Mouse (Mus musculus) thymus, postnatal 36 days (tissue): ENCODE measurements around the gene Eif6.
"Not testable (repeated sequence)": the region's sequence is repeated elsewhere in the genome, so short reads cannot be mapped to it uniquely, and the experiment has no call there.

Source experiments
- DNase-seq, 2 experiments: peaks; one replicate each; pipeline ENCODE4 v3.0.0; 2022; ENCODE audit warnings: mixed read lengths in 2 of 2

Eif6 gene

GRCm38 (mm10) chr2:155826630-155827424 is at the start of gene Eif6:
Eif6 (minus strand) TSS chr2:155826925.
- peak; percentile 81 to 87 for DNase-seq

DNA sequence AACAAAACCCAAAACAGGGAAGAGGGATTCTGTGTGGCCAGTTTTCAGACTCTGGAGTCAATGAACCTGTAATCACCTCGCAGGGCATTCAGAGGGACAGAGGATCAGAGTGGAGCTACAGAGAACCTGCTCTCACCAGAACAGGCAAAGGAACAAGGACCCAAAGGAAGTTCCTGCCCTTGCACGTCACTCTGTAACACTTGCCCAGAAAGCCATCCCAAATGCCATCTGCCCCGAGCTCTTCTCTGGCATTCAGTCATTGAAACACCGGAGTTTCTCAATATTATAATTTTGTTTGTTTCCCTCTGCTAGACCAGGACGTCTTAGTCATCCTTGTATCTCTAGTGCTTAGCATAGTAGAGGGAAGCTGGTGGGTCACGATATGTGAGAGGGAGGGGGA is 46.9 kb upstream of the Eif6 start:
- no peak for DNase-seq

GRCm38 (mm10) chr2:155872930-155873507 is 46.3 kb upstream of the Eif6 start:
- DNase-seq, result no peak

DNA sequence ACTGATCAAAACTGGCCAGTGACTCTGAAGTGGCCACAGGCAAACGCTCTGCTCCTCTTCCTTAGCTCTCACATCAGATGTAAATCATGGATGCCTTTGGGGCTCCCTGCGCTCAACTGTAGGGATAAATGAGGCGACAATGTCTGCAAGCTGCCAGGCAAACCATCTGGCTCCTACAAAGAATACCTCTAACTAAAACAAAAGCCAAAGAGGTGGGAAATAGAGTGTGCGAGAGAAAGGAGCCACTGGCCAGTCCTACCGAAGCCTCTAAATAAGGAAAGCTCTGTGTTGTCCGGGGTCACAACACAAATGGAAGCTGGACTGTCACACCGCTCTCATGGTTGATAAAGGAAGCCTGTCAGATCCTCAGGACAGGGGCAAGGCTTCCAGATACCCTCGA is 45.8 kb upstream of the Eif6 start:
- DNase-seq, result no peak

- DNase-seq, result no peak
Measured at GRCm38 (mm10) chr2:155869772-155870171, 43.0 kb upstream of the Eif6 start.

- no peak for DNase-seq
Measured at GRCm38 (mm10) chr2:155868320-155868719, 41.6 kb upstream of the Eif6 start.

DNA sequence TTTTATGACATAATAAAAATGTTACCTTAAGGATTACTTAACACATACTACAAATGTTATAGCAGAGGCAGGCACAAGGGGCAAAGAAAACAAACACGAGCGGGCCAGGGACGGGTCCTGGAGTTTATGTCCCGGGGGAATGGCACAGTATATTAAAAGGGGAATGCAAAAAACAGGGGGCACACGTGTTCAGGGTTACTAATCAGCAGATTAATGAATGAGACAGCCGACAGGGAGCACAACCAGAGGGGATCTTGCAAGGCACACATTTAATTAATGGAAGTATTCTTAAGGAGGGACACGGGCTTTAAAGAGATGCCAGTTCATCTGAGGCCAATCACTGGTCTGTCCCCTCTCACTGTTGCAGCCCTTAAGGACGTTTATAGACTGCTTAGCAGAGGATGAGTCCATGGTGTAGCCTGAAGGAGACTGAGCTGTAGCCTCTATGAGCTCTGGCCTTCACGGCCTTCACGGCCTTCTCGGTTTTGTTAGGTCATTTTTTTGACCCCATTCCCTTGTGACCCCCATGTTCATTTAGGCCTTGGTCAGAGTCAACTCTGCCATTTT is 36.7 kb upstream of the Eif6 start:
- no peak for DNase-seq

DNA sequence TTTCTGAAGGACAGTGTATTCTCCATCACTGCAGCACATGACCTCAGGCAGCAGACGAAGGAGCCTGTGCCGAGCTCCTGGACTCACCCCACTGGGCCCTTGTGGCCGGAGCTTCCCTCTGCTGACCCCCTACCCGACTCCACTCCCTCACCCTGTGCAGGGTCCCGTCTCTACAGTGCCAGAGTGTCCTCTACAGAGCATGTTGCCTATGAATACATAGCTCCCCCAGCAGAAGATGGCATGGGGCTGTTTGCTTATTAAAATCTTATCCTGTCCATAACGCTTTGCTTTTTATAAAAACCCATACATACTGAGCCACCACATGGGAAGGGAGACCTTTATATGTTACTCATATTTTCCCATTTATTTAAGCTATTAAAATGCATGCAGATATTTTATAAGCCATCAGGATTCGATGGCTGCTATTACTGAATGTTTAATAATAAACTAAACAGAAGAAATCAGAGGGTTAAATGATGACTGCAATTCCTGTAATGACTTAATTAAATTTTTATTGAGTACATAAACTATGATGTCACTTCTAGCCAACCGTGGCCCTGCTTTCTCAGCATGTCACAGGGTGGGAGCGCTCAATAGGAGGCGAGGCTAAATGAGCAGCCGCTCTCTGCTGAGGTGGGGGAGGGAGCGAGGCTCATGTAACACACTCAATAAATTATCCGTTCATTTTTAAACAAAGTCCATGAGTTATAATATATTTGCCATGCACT is 36.0 kb upstream of the Eif6 start:
- no peak for DNase-seq

DNA sequence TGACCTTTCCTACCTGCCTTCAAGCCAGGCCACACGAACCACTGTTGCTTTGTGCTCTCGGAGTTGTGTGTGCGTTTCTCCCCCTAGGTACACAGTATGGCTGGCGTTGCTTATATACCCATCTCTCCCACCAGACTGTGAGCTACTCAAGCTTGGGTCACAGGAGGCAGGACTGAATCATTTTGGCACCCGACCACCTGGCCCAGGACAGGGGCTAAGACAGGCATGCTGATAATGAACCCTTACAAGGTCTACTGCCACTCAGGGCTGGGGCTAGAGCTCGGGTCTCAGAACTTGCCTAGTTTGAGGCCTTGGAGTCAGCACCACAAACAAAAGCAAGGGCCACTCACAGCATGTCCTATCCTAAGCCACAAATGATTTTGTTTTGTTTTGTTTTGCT is 34.9 kb upstream of the Eif6 start:
- DNase-seq, result no peak

- DNase-seq, result no peak
Measured at GRCm38 (mm10) chr2:155860102-155860501, 33.4 kb upstream of the Eif6 start.

DNA sequence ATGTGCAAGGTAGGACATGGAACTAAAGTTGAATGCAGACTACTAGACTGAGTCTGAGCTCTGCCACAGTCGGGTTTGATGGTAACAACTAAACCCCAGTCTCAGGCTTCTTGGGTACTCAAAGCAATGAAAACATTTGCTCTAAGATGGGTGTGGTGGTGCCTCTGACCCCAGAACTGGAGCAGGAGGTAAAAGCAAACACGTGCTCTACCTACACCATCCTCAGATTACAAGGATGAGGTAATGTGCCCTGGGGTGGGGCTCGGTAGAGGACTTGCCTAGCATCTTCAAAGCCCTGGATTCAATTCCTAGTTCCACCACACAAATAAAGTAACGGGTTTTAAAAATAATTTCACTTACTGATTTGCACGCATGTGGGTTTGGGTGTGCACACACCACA is 25.8 kb upstream of the Eif6 start:
- DNase-seq, result no peak

- DNase-seq, result no peak
Measured at GRCm38 (mm10) chr2:155850120-155850519, 23.4 kb upstream of the Eif6 start.

GRCm38 (mm10) chr2:155849464-155849863 is 22.7 kb upstream of the Eif6 start:
- DNase-seq, result no peak

DNA sequence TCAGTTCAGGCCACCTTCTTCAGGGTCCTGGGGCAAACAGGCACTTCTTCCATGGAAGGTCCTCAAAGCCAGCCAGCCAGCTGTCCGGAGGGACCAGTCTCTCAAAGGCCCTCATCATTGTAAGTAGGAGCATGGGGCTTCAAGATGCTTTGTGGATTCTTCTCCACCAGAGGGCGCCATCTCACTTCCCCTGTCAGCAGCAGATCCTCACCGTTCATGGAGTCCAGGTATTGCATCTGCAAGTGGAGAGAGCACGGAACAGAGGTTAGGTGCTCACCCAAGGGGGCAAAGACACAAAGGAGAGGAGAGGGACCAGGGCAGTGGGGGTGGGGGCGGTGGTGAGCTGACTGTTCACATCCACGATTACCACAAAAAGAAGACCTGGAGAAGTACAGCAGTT is 21.6 kb upstream of the Eif6 start:
- DNase-seq, result peak; percentile 65 to 71

- DNase-seq, result no peak
Measured at GRCm38 (mm10) chr2:155846930-155847329, 20.2 kb upstream of the Eif6 start.

GRCm38 (mm10) chr2:155838961-155839360 is 12.2 kb upstream of the Eif6 start:
- no peak for DNase-seq

DNA sequence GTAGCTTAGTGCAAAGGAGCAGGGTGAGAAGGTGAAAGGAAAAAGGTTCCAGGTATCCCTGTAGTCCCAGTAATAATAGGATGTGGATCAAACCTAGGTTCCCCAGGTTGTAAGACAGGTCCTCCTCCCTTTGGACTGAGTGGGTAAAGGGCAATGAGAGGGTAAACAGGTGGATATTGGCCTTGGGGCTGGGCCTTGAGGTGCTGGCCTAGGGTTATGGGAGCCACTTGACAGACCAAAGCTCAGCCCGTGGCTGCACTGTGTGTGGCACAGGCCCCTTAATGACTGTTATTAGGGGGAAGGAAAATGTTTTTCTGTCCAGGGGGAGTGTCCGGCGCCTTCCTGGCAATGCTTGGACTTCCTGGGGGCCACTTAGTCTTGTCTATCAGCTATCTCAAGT is 11.2 kb upstream of the Eif6 start:
- DNase-seq, result no peak

- no peak for DNase-seq
Measured at GRCm38 (mm10) chr2:155834732-155835131, 8.0 kb upstream of the Eif6 start, which contains the start of gene Fam83c. Fam83c (minus strand) TSS chr2:155834854.

- DNase-seq, result not testable (repeated sequence)
Measured at GRCm38 (mm10) chr2:155832087-155832486, 5.4 kb upstream of the Eif6 start.

DNA sequence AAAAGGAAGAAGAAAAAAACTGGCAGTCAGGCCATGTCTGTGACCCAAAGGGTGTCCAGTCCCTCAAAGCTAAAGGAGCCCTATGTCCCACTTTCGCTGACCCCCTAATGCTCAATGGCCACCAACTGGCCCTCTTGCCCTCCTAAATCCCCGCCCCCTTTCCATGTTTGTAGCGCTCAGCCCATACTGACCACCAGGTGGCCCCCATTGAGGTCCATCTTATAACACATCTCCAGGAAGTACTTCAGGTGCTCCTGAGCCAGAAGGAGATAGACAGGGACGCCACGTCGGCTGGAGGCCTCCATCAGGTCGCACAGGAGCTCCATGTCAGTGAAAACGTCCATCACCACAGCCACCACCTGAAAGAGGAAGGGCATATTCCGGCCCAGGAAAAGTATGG is 4.6 kb upstream of the Eif6 start:
- DNase-seq, result no peak

- no peak for DNase-seq
Measured at GRCm38 (mm10) chr2:155830841-155831240, 4.1 kb upstream of the Eif6 start.

DNA sequence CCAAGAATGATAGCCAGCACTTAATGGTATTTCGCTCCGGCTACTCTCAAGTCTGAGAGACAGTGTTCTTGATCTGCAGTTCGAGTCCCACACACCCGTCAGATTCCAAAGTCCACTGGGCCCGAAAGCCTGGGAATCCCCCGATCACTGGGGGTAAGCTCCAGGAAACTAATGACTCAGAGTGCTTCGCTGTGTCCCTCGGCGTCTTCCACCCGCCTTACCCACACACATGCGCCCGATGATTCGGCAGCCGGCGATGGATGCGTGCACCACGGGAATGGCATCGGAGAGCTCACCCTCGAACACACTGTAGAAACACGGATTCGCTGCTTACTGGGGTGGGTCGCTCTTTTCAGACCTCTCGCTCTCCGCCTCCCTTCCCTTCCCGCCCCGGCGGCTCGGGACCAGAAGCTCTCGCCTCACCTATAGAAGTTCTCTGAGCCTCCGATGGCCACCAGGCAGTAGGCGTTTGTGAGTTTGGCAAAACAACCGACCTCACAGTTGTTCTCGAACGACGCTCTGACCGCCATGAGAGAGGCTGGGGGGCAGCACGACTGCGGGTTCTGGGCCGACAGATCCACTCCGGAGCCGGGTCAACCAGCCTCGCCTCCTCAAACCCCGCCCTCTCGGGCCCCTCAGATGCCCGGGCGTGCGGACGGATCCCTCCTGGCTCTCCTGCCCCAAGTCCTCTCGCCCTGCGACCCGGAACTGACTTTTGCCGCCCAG is 658 bp downstream of the Eif6 start:
- no peak for DNase-seq

GRCm38 (mm10) chr2:155823722-155824121 is 3.0 kb downstream of the Eif6 start:
- DNase-seq, result no peak
